Mouse (Mus musculus) lung, postnatal 25 days (tissue): ENCODE data around the gene Cacnb3.

Experiments used
- DNase-seq: peaks from one replicate; pipeline ENCODE4 v3.0.0; 2022; ENCODE audit warnings: low spot score

The Cacnb3 gene

GRCm38 (mm10) chr15:98635291-98635841 is 4.7 kb downstream of the Cacnb3 start:
- no peak for DNase-seq

- DNase-seq, result no peak
Measured at GRCm38 (mm10) chr15:98636517-98636916, 5.9 kb downstream of the Cacnb3 start.

GRCm38 (mm10) chr15:98637155-98637554 is 6.5 kb downstream of the Cacnb3 start:
- DNase-seq, result no peak

- peak; percentile 54 for DNase-seq
Measured at GRCm38 (mm10) chr15:98640157-98640556, 9.5 kb downstream of the Cacnb3 start.

- DNase-seq, result no peak
Measured at GRCm38 (mm10) chr15:98644406-98644805, 13.8 kb downstream of the Cacnb3 start.

GRCm38 (mm10) chr15:98645057-98646026 is 14.7 kb downstream of the Cacnb3 start:
- no peak for DNase-seq

- no peak for DNase-seq
Measured at GRCm38 (mm10) chr15:98646737-98647136, 16.1 kb downstream of the Cacnb3 start.

- no peak for DNase-seq
Measured at GRCm38 (mm10) chr15:98647308-98647707, 16.7 kb downstream of the Cacnb3 start.

- DNase-seq, result no peak
Measured at GRCm38 (mm10) chr15:98648071-98648470, 17.4 kb downstream of the Cacnb3 start.

- DNase-seq, result no peak
Measured at GRCm38 (mm10) chr15:98651431-98651830, 20.8 kb downstream of the Cacnb3 start.

- no peak for DNase-seq
Measured at GRCm38 (mm10) chr15:98652174-98652573, 21.5 kb downstream of the Cacnb3 start.

GRCm38 (mm10) chr15:98656982-98657751 is 26.5 kb downstream of the Cacnb3 start:
- no peak for DNase-seq

- DNase-seq, result no peak
Measured at GRCm38 (mm10) chr15:98662198-98662566, 31.5 kb downstream of the Cacnb3 start.

GRCm38 (mm10) chr15:98662567-98663545 is 32.2 kb downstream of the Cacnb3 start, which contains the start of gene Ddx23:
TSS of gene Ddx23 (minus strand) at chr15:98662894.
- DNase-seq, result peak; percentile 97

- peak; percentile 57 for DNase-seq
Measured at GRCm38 (mm10) chr15:98664042-98664907, 33.6 kb downstream of the Cacnb3 start.

- DNase-seq, result no peak
Measured at GRCm38 (mm10) chr15:98672592-98672991, 42.0 kb downstream of the Cacnb3 start.

- DNase-seq, result no peak
Measured at GRCm38 (mm10) chr15:98673732-98674131, 43.1 kb downstream of the Cacnb3 start.

GRCm38 (mm10) chr15:98674284-98674993 is 43.8 kb downstream of the Cacnb3 start:
- no peak for DNase-seq

GRCm38 (mm10) chr15:98674994-98675545 is 44.4 kb downstream of the Cacnb3 start:
- no peak for DNase-seq
